Mouse (Mus musculus) gastrocnemius, postnatal 14 days (tissue): Measurements from ENCODE around the gene G6pc2. TPM values are rescaled to one million over a fixed set of nuclear protein-coding genes. Genes with fewer than 3 reads are reported as not detected.

Source experiments
- DNase-seq: peaks from one replicate; pipeline ENCODE4 v3.0.0; 2021; ENCODE audit warnings: mixed read lengths
- intact Hi-C: fragments of 180-260 bp; cut with DNase I; formaldehyde crosslinking; loops from one replicate; pipeline ENCODE4 v1.15.1; 2025; ENCODE audit warnings: low total_unique reads
- total RNA-seq, 2 experiments: library from RNA; stranded (reverse); gene quantifications; 2 replicates each; pipeline ENCODE4 v1.2.3; 2021

The G6pc2 gene
- total RNA-seq, 2 experiments from 2014 or later: not detected

- DNase-seq: no peak
- intact Hi-C loops: no loop called here
These were observed 21.2 kb downstream of the G6pc2 start for GRCm38 (mm10) chr2:69232101-69232500.

- no peak for DNase-seq
- intact Hi-C loops: no loop called here
These were observed 24.3 kb downstream of the G6pc2 start for GRCm38 (mm10) chr2:69234976-69235678.

DNA sequence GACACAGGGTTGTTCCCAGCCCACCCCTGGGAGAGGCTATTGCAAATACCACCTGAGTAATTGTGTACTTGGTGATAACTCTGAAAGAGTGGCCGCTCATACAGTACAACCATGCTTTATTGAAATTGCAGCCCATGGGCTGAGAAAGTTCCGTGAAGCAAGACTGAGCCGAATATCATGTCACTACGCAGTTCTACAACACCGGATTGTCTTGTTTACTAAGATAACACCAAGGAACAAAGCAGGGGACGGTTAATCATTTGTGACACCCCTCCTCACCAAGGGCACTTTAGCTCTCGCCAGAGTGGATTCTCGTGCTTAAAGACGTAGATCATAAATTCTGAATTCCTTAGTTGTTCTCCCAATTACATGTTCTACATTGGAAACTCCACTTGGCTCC is 28.4 kb downstream of the G6pc2 start:
- intact Hi-C loops: no loop called here
- no peak for DNase-seq

DNA sequence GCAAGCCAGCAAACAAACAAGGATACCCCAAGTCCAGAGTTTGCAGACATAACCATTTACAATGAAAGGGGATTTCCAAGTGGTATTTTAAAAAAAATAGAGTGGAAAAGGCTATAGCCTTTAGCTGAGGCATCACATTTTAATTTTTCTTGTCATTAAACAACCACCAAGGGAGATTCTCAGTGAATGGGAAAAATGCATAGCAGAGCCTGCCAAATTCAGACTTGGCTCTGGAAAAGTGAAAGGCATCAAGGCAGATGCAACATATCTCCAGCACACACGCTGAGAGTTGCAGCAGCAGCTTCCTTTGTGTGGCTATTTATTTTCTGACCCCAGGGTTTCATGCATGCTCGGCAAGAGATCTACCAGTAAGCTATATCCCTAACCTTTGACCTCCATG is 34.1 kb downstream of the G6pc2 start:
- intact Hi-C loops: no loop called here
- no peak for DNase-seq

DNA sequence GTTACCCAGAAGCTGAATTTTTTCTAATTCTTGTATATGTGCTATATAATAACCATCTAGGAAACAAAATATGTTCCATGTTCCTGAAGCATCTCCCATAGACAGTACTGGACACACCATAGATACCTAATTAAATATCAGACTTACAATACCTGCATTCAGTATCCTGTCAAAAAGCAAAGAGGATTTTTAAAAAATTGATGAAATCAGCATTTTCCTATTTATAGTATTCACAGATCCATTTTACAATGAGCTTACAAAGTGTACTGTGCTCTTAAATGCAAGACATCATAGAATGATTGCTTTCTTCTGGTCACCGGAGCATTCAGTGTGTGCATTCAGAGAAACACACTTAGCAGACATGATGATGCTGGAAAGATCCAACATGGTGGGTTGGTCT is 36.2 kb downstream of the G6pc2 start:
- DNase-seq: no peak
- intact Hi-C loops: no loop called here

DNA sequence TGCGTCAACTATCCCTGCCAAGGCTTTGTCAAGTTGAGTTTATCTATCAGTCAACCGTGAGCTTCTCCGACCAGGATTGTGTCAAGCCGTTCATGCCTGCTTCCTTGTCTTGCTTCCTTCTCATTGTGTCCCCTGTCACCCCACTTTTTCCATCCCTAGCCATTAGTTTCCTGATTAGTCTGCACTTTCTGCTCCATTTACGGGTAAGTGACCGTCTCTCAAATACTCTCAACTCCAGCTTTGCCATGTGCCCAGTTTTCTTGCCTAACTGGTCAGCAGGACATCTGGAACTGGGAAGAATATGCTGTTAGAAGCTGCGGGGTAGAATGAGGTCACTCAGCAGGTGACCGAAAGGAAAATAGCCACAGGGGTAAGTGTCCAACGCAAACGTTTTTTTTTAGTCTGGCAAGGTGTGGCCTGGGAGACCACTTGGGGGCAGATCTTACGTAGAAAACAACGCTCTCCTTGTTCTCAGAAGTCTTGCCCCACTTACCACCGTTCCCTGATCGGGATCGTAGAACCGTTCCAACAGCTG is 37.4 kb downstream of the G6pc2 start:
- intact Hi-C loops: no loop called here
- no peak for DNase-seq

DNA sequence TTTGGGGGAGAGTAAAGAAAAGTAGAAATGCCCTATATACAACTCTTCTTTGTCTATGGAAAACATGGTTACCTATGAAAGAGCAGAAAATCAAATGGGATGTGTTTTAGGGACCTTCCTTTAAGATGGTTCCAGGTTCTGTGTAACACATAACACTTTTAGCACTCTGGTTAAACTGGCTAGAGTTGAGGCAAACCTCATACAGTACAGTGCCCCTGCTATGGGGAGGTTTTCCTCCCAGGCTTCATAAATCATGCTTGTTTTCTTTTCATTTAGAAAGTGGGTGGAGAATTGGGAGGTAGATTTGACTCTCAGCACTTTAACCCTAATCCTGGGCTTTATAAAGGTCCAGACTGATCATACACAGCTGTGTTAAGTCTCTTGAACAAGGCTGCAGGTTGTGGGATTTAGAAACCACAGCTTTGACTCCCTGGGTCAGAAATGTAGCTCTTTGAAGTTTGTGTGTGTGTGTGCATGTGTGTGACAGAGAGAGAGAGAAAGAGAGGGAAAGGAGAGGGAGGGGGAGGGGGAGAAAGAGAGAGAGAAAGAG is 53.3 kb downstream of the G6pc2 start:
- no peak for DNase-seq
- intact Hi-C loops: no loop called here

- no peak for DNase-seq
- intact Hi-C loops: no loop called here
These were observed 65.0 kb downstream of the G6pc2 start for GRCm38 (mm10) chr2:69275875-69276274.

Other genes starting within 250 kb of the G6pc2 start
- gene Nostrin, start 75.3 kb upstream of the G6pc2 start, total RNA-seq: 1 to 10 TPM; 1.3 to 2.1 TPM
- 1 to 10 TPM; 2.5 to 3.6 TPM for gene Spc25, start 4.9 kb upstream of the G6pc2 start, total RNA-seq
- gene Abcb11, start 131.5 kb downstream of the G6pc2 start, total RNA-seq: not detected
- gene Dhrs9, start 169.4 kb downstream of the G6pc2 start, total RNA-seq: not detected